29 mouse cellular contexts compared by ENCODE assay signal in the genomic region with DNA sequence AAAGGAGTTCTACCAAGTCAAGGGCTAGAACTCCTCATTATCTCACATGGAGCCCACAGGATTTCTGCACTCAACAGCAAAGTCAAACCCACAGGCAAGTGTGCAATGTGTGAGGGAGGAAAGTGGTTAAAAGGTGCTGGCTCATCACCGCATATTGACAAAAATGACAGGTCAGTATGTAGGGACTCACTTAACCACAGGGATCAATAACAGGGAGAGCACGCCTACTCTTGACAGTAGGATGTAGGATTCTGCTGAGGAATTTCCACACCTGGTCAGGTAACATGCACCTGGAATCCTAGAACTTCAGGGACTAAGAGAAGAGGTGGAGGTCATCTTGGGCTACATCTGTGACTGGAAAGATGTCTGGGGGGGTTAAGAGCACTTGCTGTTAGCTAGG.
"Had no signal": no experiment of that assay in that cellular context is flagged by ENCODE, and none has a peak within 500 bp of the region (broad histone marks: within the 10 kb centered on the region; RNA-seq: fewer than 3 reads in every experiment).

No protein-coding gene starts in this region.

- H3K9ac ChIP-seq: limb, embryonic 12.5 days; limb, embryonic 13.5 days; limb, embryonic 15.5 days; liver, embryonic 12.5 days; liver, embryonic 13.5 days; liver, embryonic 14.5 days; liver, embryonic 15.5 days; liver, postnatal 0 days; lung, embryonic 14.5 days; lung, embryonic 15.5 days; midbrain, embryonic 12.5 days; midbrain, embryonic 13.5 days; midbrain, embryonic 15.5 days had no signal

- H3K27ac ChIP-seq: left cerebral cortex, adult 2 months; limb, embryonic 10.5 days; limb, embryonic 12.5 days; limb, embryonic 13.5 days; limb, embryonic 15.5 days; liver, embryonic 12.5 days; liver, embryonic 13.5 days; liver, embryonic 14.5 days; liver, embryonic 15.5 days; lung, embryonic 15.5 days; macrophage; midbrain, embryonic 10.5 days; midbrain, embryonic 12.5 days; midbrain, embryonic 13.5 days; midbrain, embryonic 15.5 days had no signal

- H3K4me3 ChIP-seq: left cerebral cortex, adult 2 months; limb, embryonic 10.5 days; limb, embryonic 12.5 days; limb, embryonic 13.5 days; limb, embryonic 15.5 days; liver, embryonic 12.5 days; liver, embryonic 13.5 days; liver, embryonic 15.5 days; lung, embryonic 15.5 days; megakaryocyte, embryonic 14.5 days; midbrain, embryonic 10.5 days; midbrain, embryonic 12.5 days; midbrain, embryonic 13.5 days; midbrain, embryonic 15.5 days had no signal

- H3K4me2 ChIP-seq: limb, embryonic 12.5 days; limb, embryonic 13.5 days; limb, embryonic 15.5 days; liver, embryonic 11.5 days; liver, embryonic 12.5 days; liver, embryonic 13.5 days; liver, embryonic 15.5 days; lung, embryonic 14.5 days; lung, embryonic 15.5 days; midbrain, embryonic 11.5 days; midbrain, embryonic 12.5 days; midbrain, embryonic 13.5 days; midbrain, embryonic 15.5 days had no signal

- DNase-seq: left cerebral cortex, postnatal 4 days; liver; liver, embryonic 13.5 days; liver, postnatal 0 days; lung, adult 18-20 months; lung, adult 2 months; lung, embryonic 14.5 days; lung, postnatal 10 days; lung, postnatal 14 days; lung, postnatal 36 days; lung, postnatal 4 days; midbrain, embryonic 14.5 days had no signal

- H3K9me3 ChIP-seq: limb, embryonic 10.5 days; limb, embryonic 12.5 days; limb, embryonic 13.5 days; limb, embryonic 15.5 days; liver, embryonic 12.5 days; liver, embryonic 13.5 days; liver, embryonic 15.5 days; lung, embryonic 15.5 days; megakaryocyte, embryonic 14.5 days; midbrain, embryonic 10.5 days; midbrain, embryonic 12.5 days; midbrain, embryonic 13.5 days; midbrain, embryonic 15.5 days had no signal

- H3K27me3 ChIP-seq: limb, embryonic 12.5 days; limb, embryonic 13.5 days; limb, embryonic 15.5 days; liver, embryonic 12.5 days; liver, embryonic 13.5 days; liver, embryonic 15.5 days; lung, embryonic 15.5 days; megakaryocyte, embryonic 14.5 days; midbrain, embryonic 12.5 days; midbrain, embryonic 13.5 days; midbrain, embryonic 15.5 days had no signal

- H3K4me1 ChIP-seq: limb, embryonic 10.5 days; limb, embryonic 12.5 days; limb, embryonic 13.5 days; liver, embryonic 12.5 days; liver, embryonic 13.5 days; liver, embryonic 15.5 days; lung, embryonic 15.5 days; midbrain, embryonic 12.5 days; midbrain, embryonic 13.5 days; midbrain, embryonic 15.5 days had no signal
